Mouse (Mus musculus) heart, adult 8-10 months (tissue): Measurements from ENCODE around the gene Adam17. TPM values are rescaled to one million over a fixed set of nuclear protein-coding genes. Genes with fewer than 3 reads are reported as not detected.

Experiments
- DNase-seq: peaks from one replicate; pipeline ENCODE4 v3.0.0; 2022; ENCODE audit warnings: low spot score
- total RNA-seq, 4 experiments: library from RNA; stranded (reverse); gene quantifications; 2 replicates each; pipeline ENCODE4 v1.2.4; 2022

The Adam17 gene
- total RNA-seq, 4 experiments from 2014 or later: 34.4 to 56.3 (median 43.4) TPM

GRCm38 (mm10) chr12:21315923-21316868 is 57.2 kb downstream of the Adam17 start, which contains the start of gene Iah1:
Gene Iah1, plus strand, starts transcription at chr12:21316389.
- peak; percentile 79 for DNase-seq

DNA sequence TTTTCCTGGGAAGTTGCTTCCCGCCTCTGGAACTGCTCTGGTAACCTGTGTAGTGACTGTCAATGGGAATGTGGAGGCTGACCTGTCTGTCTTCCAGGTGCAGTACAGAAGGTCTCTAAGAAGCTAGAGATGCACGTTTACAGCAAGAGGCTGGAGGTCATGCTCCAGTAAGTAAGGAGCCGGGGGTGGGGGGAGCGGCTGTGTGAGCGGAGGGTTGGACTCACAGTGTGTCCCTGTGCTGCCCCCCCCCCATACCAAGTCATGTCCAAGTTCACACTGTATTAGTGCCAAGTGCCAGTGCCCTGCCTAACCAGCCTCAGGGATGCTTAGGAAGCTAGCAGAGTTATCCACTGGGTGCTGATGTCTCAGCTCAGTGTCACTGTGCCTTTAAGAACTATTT is 61.2 kb downstream of the Adam17 start:
- DNase-seq: no peak

GRCm38 (mm10) chr12:21306721-21307120 is 66.7 kb downstream of the Adam17 start:
- DNase-seq: no peak

DNA sequence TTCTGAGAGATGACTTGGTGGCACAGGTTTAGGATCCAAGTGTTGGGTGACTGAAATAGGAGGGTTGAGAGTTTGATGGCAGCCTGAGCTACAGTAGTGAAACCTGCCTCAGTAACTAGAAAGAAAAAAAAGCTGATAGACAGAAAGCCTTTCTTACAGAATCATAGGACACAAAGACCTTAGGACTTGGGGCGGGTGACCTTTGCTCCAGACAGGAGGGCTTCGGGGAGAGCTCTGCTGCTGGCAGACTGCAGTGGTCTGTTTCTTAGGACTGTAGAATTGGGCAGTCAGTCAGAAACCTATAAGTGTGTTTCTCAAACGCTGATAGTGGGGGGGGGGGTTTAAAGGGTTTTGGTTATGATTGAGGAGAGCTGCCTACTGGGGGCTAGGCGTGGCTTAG is 67.7 kb downstream of the Adam17 start:
- DNase-seq: no peak

DNA sequence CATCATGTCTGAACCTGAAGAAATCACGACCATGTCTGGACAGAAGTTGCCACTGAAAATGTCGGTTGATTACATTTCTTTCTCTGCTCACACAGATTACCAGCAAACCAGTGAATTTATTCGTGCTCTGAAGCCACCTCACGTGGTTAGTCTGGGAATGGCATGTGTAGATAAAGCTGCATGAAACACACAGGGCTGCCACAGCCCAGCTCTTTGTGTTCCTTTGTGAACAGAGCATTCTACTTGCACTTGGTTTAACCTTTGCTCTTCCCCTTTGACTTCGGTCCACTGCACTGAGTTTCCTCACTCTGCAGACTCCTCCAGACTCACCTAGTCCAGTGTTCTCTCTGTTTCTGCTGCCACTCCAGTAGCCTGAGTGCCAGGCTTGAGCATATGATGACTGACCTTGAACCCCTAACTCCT is 71.1 kb downstream of the Adam17 start:
- DNase-seq: no peak

DNA sequence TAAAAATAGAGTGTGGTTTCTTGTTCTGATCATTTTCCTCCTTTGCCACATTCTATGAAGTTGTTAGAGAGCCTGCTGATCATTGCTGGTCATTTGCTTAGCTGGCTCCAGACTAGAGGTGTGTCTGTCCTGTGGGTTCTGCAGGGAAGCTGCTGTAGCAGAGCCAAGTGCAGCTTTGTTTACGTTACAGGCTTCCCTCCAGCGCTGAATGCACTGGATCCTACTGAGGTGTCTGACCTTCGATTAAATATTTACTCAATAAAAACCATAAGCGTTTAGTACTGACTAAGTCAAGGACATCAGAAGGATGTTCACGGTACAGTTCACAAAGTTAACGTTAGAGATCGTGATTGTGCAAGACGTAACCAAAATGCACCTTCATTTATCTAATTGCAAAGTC is 71.5 kb downstream of the Adam17 start:
- DNase-seq: no peak

- DNase-seq: peak; percentile 54
These were observed 72.1 kb downstream of the Adam17 start for GRCm38 (mm10) chr12:21301324-21301723.

GRCm38 (mm10) chr12:21298856-21299255 is 74.6 kb downstream of the Adam17 start:
- no peak for DNase-seq

GRCm38 (mm10) chr12:21289651-21290050 is 83.8 kb downstream of the Adam17 start:
- DNase-seq: no peak

DNA sequence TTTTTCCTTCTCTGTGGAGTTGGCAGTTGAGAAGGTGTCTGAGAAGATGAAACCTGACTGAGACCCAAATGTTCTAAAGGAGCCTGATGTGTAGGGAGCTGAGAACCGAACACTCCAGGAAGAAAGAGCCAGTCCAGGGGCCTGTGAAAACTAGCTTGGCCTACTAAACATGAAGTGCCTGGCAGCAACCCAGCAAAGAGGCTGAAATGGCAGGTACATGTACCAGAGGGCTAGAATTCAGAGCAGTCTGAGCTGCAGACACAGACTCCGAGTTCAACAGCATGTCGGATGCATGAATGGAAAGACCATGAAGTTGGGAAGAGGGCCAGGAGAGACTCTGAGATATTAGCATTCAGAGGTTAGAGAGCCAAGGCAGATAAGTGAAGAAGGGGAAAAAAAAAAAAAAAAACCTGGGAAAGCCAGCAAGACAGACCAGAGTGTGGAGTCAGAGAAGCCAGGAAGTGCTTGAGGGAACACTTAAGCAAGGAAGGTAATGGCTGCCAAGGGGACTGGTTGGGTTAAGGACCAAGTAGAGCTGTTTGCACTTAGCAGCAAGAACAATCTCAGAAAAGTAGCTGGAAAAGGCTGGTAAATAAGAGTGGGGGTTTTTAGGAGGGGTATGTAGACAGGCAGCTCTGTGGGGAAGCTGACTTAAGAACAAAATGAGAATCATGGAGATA is 84.6 kb downstream of the Adam17 start:
- DNase-seq: no peak

GRCm38 (mm10) chr12:21286712-21287650 is 86.5 kb downstream of the Adam17 start:
- peak; percentile 13 for DNase-seq

DNA sequence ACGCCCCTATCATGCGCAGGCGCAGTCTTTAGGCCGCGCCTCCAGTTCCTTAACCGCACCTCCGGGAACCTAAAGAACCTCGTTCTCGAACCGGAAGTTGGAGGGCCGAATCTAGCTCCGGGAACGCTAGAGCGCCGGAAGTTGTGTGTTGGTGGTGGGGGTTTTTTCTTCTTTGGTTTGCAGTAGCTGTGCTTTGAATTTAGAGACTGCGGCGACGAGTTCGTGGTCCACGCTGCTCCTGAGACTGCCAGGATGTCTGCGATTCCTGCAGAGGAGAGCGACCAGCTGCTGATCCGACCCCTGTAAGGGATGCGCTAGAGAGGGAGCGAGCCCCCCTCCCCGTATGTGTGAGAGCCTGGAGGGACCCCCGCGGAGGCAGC is 87.2 kb downstream of the Adam17 start, which contains the start of gene Itgb1bp1:
TSS of gene Itgb1bp1 (minus strand) at position 42 of the 380 bp plus-strand sequence.
- peak; percentile 99 for DNase-seq

DNA sequence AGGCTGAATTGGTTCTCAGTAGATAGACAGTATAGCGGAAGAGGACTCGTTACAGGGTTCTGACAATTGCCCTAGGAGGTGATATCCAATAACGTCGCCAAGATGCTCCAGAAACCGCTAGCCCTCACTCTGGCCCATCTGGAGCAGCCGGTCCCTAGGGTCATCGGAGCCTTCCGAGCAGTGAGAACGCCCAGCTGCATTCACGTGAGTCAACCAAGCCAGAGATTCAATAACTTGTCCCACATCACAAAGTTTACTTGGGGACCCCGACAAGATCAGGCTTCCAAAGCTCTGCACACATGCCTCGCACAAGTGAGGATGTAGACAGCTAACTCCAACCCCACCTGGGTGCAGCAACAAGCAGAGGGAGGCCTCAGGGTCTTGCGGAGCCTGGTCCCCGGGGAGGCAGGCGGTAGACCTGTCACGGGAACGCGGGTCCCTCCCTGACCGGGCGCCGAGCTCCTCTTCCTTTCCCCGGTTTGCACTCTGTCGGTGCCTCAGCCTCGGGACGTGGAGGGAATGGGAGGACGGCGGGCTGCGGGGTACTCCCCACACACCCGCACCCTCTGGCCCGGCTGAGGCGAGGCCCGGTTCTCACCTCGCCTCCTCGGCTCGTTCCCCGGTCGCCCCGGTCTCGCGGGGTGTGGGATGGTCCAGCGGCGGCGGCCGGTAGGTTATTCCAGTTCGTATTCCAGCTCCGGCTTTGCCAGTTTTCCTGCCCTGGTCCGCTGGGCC is 87.8 kb downstream of the Adam17 start:
- DNase-seq: no peak

DNA sequence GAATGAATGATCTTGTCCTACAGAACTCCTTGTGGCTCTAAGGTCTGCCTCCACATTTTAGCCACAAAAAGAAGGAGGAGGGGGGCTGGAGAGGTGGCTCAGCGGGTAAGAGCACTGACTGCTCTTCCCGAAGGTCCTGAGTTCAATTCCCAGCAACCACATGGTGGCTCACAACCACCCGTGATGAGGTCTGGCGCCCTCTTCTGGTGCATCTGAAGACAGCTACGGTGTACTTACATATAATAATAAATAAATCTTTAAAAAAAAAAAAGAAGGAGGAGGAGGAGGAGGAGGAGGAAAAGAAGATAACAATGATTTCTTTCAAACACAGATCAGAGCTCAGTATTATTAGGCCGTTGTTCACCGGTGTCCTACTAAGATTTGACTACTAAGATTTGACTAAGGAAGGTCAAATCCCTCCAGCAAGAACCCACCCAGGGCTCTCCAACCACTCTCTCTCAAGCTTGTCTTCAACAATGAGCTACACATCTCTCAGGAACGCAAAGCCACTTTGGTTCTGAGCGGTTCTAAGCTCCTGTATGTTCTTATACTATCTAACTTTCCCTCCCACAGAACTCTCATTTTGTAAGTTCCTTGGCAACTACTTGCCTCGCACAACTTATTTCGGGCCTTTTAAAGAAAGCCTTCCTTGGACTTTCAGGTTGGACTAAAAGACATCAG is 88.5 kb downstream of the Adam17 start, which contains the start of gene Cpsf3:
TSS of gene Cpsf3 (plus strand) at position 631 of the 681 bp plus-strand sequence.
- no peak for DNase-seq

- DNase-seq: no peak
These were observed 96.0 kb downstream of the Adam17 start for GRCm38 (mm10) chr12:21277352-21277864.

DNA sequence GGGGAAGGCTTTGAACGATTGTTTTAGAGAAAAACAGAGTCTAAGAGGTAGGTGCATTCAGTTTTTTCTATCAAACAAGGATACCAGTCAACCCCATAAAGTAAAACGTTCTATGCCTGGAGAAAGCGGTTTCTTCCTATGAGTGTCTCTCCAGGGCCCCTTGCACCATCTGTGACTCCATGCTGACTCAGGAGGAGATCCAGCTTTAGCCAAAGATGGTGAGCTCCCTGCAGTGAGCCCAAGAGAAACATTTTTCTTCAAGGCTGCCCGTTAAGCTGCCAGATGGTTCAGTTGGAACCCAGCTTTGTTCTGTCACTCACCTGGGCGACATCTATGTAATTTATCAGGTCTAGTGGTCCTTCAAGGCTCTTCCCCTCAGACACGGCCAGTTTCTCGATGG is 99.0 kb downstream of the Adam17 start:
- no peak for DNase-seq
